Mouse (Mus musculus): ENCODE data around the gene Dusp12. TPM values are rescaled to one million over a fixed set of nuclear protein-coding genes. Genes with fewer than 3 reads are reported as not detected.

Gene Dusp12
- polyA plus RNA-seq, 1 experiment from 2014 or later = 32.9 TPM

DNA sequence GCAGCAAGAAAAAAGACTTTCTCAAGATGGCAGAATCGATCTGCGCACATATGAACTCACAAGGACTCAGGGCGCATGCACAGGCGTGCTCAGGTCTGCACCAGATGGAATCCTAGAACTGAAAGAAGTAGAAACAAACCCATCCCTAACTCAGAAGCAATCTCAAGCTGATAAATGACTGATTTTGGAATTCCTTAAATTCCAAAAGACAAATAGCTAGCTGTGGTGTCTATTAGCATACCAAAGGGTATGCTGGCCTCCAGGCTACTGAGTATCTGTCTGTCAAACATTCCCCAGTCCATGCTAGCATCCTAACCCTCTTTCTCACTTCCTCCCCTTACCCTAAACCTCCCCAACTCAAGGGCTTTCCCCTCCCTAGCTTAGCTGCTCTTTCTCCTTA lies 4.0 kb upstream of the Dusp12 start:
- Histone ChIP-seq H3K27me3 (ENCODE audit: control insufficient read depth, insufficient read depth, low read length) (no peaks in the 10 kb centered on the region), H3K4me2 (ENCODE audit: low read depth) (no peak overlapping the region), H3K9me3 (ENCODE audit: control insufficient read depth, low read length) (no peaks in the 10 kb centered on the region), H3K27ac (ENCODE audit: low read depth, low read length) (no peak overlapping the region), H3K36me3 (ENCODE audit: control insufficient read depth, insufficient read depth, low read length) (no peaks in the 10 kb centered on the region), H3K4me3 (ENCODE audit: low read depth, low read length) (no peak overlapping the region), H3K4me1 (ENCODE audit: control insufficient read depth, insufficient read depth, low read length) (peaks cover 2% of the 10 kb centered on the region; the same call in 1 of the 2 replicates), H3K9ac (ENCODE audit: low read length) (no peak overlapping the region)
- ATAC-seq (ENCODE audit: insufficient read depth, low FRiP score, low TSS enrichment) (no peak), DNase-seq (ENCODE audit: low spot score) (no peak)
- 70% methylated on average over 4 of the region's 4 CpGs for WGBS

GRCm38 (mm10) chr1:170886044-170886458 lies 711 bp upstream of the Dusp12 start:
- no peak overlapping the region for H3K4me2 ChIP-seq (ENCODE audit: low read depth)
- 51% methylated on average over 6 of the region's 6 CpGs for WGBS

DNA sequence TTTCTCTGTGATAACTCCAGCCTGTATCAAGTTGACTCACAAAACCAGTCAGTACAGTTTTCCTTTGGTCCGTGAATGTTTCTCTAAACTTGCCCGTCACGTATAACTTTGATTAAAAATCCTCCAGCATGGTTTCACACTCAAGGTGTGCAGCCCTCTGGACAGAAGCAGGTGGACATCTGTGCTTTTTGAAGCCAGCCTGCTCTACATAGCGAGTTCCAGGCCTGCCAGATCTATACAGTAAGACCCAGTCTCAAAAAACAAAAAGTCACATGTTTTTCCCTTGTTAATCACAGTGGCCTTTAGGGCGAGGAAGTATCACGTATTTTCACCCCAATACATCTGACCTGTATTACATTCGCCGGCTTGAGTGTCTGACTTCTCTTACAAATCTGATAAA lies 950 bp downstream of the Dusp12 start:
- Histone ChIP-seq H3K36me3 (ENCODE audit: control insufficient read depth, insufficient read depth, low read length) (no peaks in the 10 kb centered on the region), H3K4me1 (ENCODE audit: control insufficient read depth, insufficient read depth, low read length) (peaks cover 2% of the 10 kb centered on the region; the same call in 1 of the 2 replicates), H3K4me3 (ENCODE audit: low read depth, low read length) (peak overlapping the region; percentile 81), H3K9ac (ENCODE audit: low read length) (peak overlapping the region; percentile 79), H3K4me2 (ENCODE audit: low read depth) (peak overlapping the region; percentile 49), H3K27ac (ENCODE audit: low read depth, low read length) (no peak overlapping the region), H3K27me3 (ENCODE audit: control insufficient read depth, insufficient read depth, low read length) (no peaks in the 10 kb centered on the region), H3K9me3 (ENCODE audit: control insufficient read depth, low read length) (no peaks in the 10 kb centered on the region)
- 35% methylated on average over 8 of the region's 8 CpGs for WGBS
- DNase-seq (ENCODE audit: low spot score) = no peak
- ATAC-seq (ENCODE audit: insufficient read depth, low FRiP score, low TSS enrichment) = no peak

More at GRCm38 (mm10) chr1:170886044-170886458, 711 bp upstream of the Dusp12 start:
- DNase-seq (ENCODE audit: low spot score) (no peak), ATAC-seq (ENCODE audit: insufficient read depth, low FRiP score, low TSS enrichment) (no peak)
- H3K4me1 ChIP-seq (ENCODE audit: control insufficient read depth, insufficient read depth, low read length) = peaks cover 2% of the 10 kb centered on the region; the same call in 1 of the 2 replicates
- H3K9me3 ChIP-seq (ENCODE audit: control insufficient read depth, low read length) = no peaks in the 10 kb centered on the region
- H3K36me3 ChIP-seq (ENCODE audit: control insufficient read depth, insufficient read depth, low read length) = no peaks in the 10 kb centered on the region
- no peaks in the 10 kb centered on the region for H3K27me3 ChIP-seq (ENCODE audit: control insufficient read depth, insufficient read depth, low read length)
- no peak overlapping the region for H3K27ac ChIP-seq (ENCODE audit: low read depth, low read length)
- no peak overlapping the region for H3K9ac ChIP-seq (ENCODE audit: low read length)
- no peak overlapping the region for H3K4me3 ChIP-seq (ENCODE audit: low read depth, low read length)

DNA sequence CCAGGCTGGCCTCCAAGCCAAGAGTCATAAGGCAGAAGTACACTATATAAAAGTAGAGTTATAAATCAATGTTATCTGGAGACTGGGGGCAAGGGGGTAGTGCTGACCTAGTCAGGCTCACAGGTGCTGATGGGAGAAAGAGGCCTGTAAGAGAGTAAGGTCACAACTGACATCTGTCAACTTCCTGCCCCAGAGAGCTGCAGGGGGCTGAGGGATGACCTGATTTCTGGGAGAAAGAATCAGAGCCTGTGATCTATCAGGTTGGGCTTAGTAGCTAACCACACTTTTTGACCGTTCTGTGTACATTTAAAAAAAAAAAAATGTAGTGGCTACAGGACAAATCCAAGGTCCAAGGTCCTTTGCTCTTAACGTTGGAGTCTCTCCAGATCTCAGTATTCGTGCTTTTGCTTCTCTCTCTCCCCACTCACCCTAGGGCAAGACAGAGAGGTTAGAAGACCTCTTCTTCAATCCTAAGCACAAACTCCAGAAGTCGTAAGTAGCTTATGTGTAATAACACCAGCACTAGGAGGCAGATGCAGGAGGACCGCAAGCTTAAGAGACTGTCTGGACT lies 2.3 kb downstream of the Dusp12 start:
- no peak for DNase-seq (ENCODE audit: low spot score)
- Histone ChIP-seq H3K9ac (ENCODE audit: low read length) (no peak overlapping the region), H3K4me1 (ENCODE audit: control insufficient read depth, insufficient read depth, low read length) (peaks cover 2% of the 10 kb centered on the region; the same call in 1 of the 2 replicates), H3K27ac (ENCODE audit: low read depth, low read length) (no peak overlapping the region), H3K9me3 (ENCODE audit: control insufficient read depth, low read length) (no peaks in the 10 kb centered on the region), H3K36me3 (ENCODE audit: control insufficient read depth, insufficient read depth, low read length) (peaks cover 3% of the 10 kb centered on the region), H3K27me3 (ENCODE audit: control insufficient read depth, insufficient read depth, low read length) (no peaks in the 10 kb centered on the region), H3K4me3 (ENCODE audit: low read depth, low read length) (no peak overlapping the region), H3K4me2 (ENCODE audit: low read depth) (no peak overlapping the region)
- ATAC-seq (ENCODE audit: insufficient read depth, low FRiP score, low TSS enrichment) = no peak
- WGBS = 91% methylated on average over 5 of the region's 5 CpGs

DNA sequence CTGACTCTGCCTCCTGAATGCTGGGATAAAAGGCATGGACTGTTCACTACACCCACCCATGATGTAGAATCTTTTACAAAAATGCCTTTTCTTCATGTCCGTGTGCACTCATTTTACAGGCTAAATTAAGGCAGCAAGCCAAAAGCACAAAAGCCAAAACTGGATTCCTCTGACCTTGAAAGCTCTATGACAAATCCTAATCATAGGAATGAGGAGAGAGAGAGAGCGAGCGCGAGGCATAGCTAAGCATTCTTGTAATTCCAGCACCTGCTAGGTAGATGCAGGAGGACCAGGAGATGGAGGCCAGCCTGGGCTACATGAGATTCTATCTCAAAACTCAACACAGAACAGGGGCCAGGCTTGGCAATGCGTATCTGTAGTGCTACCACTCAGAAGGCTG lies 8.4 kb downstream of the Dusp12 start:
- Histone ChIP-seq H3K27ac (ENCODE audit: low read depth, low read length) (no peak overlapping the region), H3K9ac (ENCODE audit: low read length) (no peak overlapping the region), H3K4me1 (ENCODE audit: control insufficient read depth, insufficient read depth, low read length) (no peaks in the 10 kb centered on the region), H3K9me3 (ENCODE audit: control insufficient read depth, low read length) (no peaks in the 10 kb centered on the region), H3K4me3 (ENCODE audit: low read depth, low read length) (no peak overlapping the region), H3K27me3 (ENCODE audit: control insufficient read depth, insufficient read depth, low read length) (no peaks in the 10 kb centered on the region), H3K4me2 (ENCODE audit: low read depth) (no peak overlapping the region), H3K36me3 (ENCODE audit: control insufficient read depth, insufficient read depth, low read length) (peaks cover 6% of the 10 kb centered on the region)
- WGBS = 94% methylated on average over 5 of the region's 5 CpGs
- DNase-seq (ENCODE audit: low spot score) (no peak), ATAC-seq (ENCODE audit: insufficient read depth, low FRiP score, low TSS enrichment) (no peak)

- DNase-seq (ENCODE audit: low spot score) (no peak), ATAC-seq (ENCODE audit: insufficient read depth, low FRiP score, low TSS enrichment) (no peak)
- H3K4me3 ChIP-seq (ENCODE audit: low read depth, low read length) = no peak overlapping the region
- H3K9ac ChIP-seq (ENCODE audit: low read length) = no peak overlapping the region
- no peak overlapping the region for H3K27ac ChIP-seq (ENCODE audit: low read depth, low read length)
- 80% methylated on average over 3 of the region's 3 CpGs for WGBS
- H3K4me2 ChIP-seq (ENCODE audit: low read depth) = no peak overlapping the region
- H3K27me3 ChIP-seq (ENCODE audit: control insufficient read depth, insufficient read depth, low read length) = no peaks in the 10 kb centered on the region
- H3K9me3 ChIP-seq (ENCODE audit: control insufficient read depth, low read length) = no peaks in the 10 kb centered on the region
- peaks cover 6% of the 10 kb centered on the region for H3K36me3 ChIP-seq (ENCODE audit: control insufficient read depth, insufficient read depth, low read length)
- no peaks in the 10 kb centered on the region for H3K4me1 ChIP-seq (ENCODE audit: control insufficient read depth, insufficient read depth, low read length)
Observed at GRCm38 (mm10) chr1:170875676-170876075, 9.7 kb downstream of the Dusp12 start.

GRCm38 (mm10) chr1:170871961-170872360 lies 13.4 kb downstream of the Dusp12 start:
- Histone ChIP-seq H3K4me3 (ENCODE audit: low read depth, low read length) (no peak overlapping the region), H3K36me3 (ENCODE audit: control insufficient read depth, insufficient read depth, low read length) (0 out of 2 replicates have a peak, but pooled peaks cover 3% of the 10 kb centered on the region), H3K4me1 (ENCODE audit: control insufficient read depth, insufficient read depth, low read length) (0 out of 2 replicates have a peak, but pooled peaks cover 1% of the 10 kb centered on the region), H3K27ac (ENCODE audit: low read depth, low read length) (no peak overlapping the region), H3K4me2 (ENCODE audit: low read depth) (no peak overlapping the region), H3K9me3 (ENCODE audit: control insufficient read depth, low read length) (no peaks in the 10 kb centered on the region), H3K9ac (ENCODE audit: low read length) (no peak overlapping the region), H3K27me3 (ENCODE audit: control insufficient read depth, insufficient read depth, low read length) (no peaks in the 10 kb centered on the region)
- 100% methylated on average over 2 of the region's 2 CpGs for WGBS
- ATAC-seq (ENCODE audit: insufficient read depth, low FRiP score, low TSS enrichment) = no peak
- no peak for DNase-seq (ENCODE audit: low spot score)

DNA sequence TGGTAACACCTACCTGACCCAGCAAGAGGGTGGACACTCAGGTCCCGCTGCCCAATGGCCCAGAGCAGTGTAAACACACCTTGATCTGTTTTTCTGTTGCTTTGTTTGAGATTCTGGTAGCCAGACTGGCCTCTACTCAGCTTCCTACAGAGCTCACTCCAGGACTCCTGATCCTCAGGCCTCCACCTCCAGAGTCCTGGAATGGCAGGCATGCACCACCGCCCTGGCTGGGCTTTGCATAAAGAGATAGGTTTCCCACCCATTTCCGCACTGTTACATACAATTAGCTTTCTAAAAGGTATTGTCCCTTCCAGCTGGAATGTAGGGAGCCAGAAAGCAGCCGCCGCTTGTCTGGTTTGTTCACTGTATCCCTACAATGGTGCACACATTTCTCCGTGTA lies 13.9 kb downstream of the Dusp12 start:
- no peak overlapping the region for H3K27ac ChIP-seq (ENCODE audit: low read depth, low read length)

GRCm38 (mm10) chr1:170868905-170869283 lies 16.4 kb downstream of the Dusp12 start:
- WGBS = 19% methylated on average over 14 of the region's 14 CpGs
- no peak overlapping the region for H3K9ac ChIP-seq (ENCODE audit: low read length)
- peak overlapping the region; percentile 86 for H3K4me3 ChIP-seq (ENCODE audit: low read depth, low read length)
- H3K4me2 ChIP-seq (ENCODE audit: low read depth) = peak overlapping the region; percentile 75
- H3K27ac ChIP-seq (ENCODE audit: low read depth, low read length) = no peak overlapping the region
- DNase-seq (ENCODE audit: low spot score) (no peak), ATAC-seq (ENCODE audit: insufficient read depth, low FRiP score, low TSS enrichment) (peak; percentile 54; the same call in 1 of the 2 replicates)
- no peaks in the 10 kb centered on the region for H3K9me3 ChIP-seq (ENCODE audit: control insufficient read depth, low read length)
- no peaks in the 10 kb centered on the region for H3K36me3 ChIP-seq (ENCODE audit: control insufficient read depth, insufficient read depth, low read length)
- 0 out of 2 replicates have a peak, but pooled peaks cover 3% of the 10 kb centered on the region for H3K4me1 ChIP-seq (ENCODE audit: control insufficient read depth, insufficient read depth, low read length)
- H3K27me3 ChIP-seq (ENCODE audit: control insufficient read depth, insufficient read depth, low read length) = no peaks in the 10 kb centered on the region

More for the DNA sequence above, 13.9 kb downstream of the Dusp12 start:
- Histone ChIP-seq H3K27me3 (ENCODE audit: control insufficient read depth, insufficient read depth, low read length) (no peaks in the 10 kb centered on the region), H3K4me1 (ENCODE audit: control insufficient read depth, insufficient read depth, low read length) (0 out of 2 replicates have a peak, but pooled peaks cover 3% of the 10 kb centered on the region), H3K4me3 (ENCODE audit: low read depth, low read length) (no peak overlapping the region), H3K9me3 (ENCODE audit: control insufficient read depth, low read length) (no peaks in the 10 kb centered on the region), H3K36me3 (ENCODE audit: control insufficient read depth, insufficient read depth, low read length) (no peaks in the 10 kb centered on the region), H3K4me2 (ENCODE audit: low read depth) (no peak overlapping the region), H3K9ac (ENCODE audit: low read length) (no peak overlapping the region)
- WGBS = 96% methylated on average over 6 of the region's 6 CpGs
- ATAC-seq (ENCODE audit: insufficient read depth, low FRiP score, low TSS enrichment) (no peak), DNase-seq (ENCODE audit: low spot score) (no peak)

Data from neural tube, embryonic 11.5 days (tissue).